In genomic region chr6:136828681-136829080, GRCm38 (mm10) we compare ENCODE assay signal across 8 mouse cellular contexts. TPM values are rescaled to one million over a fixed set of nuclear protein-coding genes. Genes with fewer than 3 reads are reported as not detected.
DNase-seq lines count a peak whose midpoint lies in the region; ATAC-seq and TF ChIP-seq lines count a peak whose summit lies in the region.

No protein-coding gene starts in this region.

- no peak for DNase-seq in heart, postnatal 14 days
- peak; percentile 55 for DNase-seq in MEL (ENCODE audit: low read depth, low spot score)
- no peak for DNase-seq in right cerebral cortex, postnatal 25 days
- DNase-seq in left cerebral cortex, adult 9 months (ENCODE audit: low spot score in 2 of 2): no peak
- no peak for DNase-seq in adrenal gland, adult 8-10 months

- peaks cover 22% of the 10 kb centered on the region for H3K79me2 ChIP-seq in MEL (ENCODE audit: control insufficient read depth, insufficient read depth, low read length, poor library complexity)

- WGBS in heart, embryonic 14.5 days: 31% methylated on average over 4 of the region's 4 CpGs
- 32% methylated on average over 4 of the region's 4 CpGs for WGBS in hindbrain, embryonic 12.5 days
- 38% methylated on average over 4 of the region's 4 CpGs for WGBS in midbrain, embryonic 12.5 days

- intact Hi-C loops in heart, postnatal 14 days (cut with DNase I): loop anchor here (10.0 kb wide), 1 partner anchor 916 kb away; no protein-coding TSS in a partner anchor

- no peaks in the 10 kb centered on the region for H3K9me3 ChIP-seq in heart, embryonic 14.5 days (ENCODE audit: control insufficient read depth, low read length)
- H3K9me3 ChIP-seq in MEL (replicated peaks; ENCODE audit: insufficient read depth, low read length): no peaks in the 10 kb centered on the region
- H3K9me3 ChIP-seq in hindbrain, embryonic 12.5 days (replicated peaks): no peaks in the 10 kb centered on the region
- H3K9me3 ChIP-seq in midbrain, embryonic 12.5 days: no peaks in the 10 kb centered on the region

- H3K9ac ChIP-seq in heart, embryonic 14.5 days (ENCODE audit: low read length): peak overlapping the region; percentile 76
- peak overlapping the region; percentile 98 for H3K9ac ChIP-seq in MEL (ENCODE audit: control insufficient read depth, low read depth, low read length, poor library complexity, severe bottlenecking)
- peak overlapping the region; percentile 60 for H3K9ac ChIP-seq in hindbrain, embryonic 12.5 days
- H3K9ac ChIP-seq in midbrain, embryonic 12.5 days (replicated peaks): peak overlapping the region; percentile 39; the same call in 1 of the 2 replicates

- peaks cover 22% of the 10 kb centered on the region for H3K36me3 ChIP-seq in heart, embryonic 14.5 days (ENCODE audit: control insufficient read depth, insufficient read depth, low read length)
- H3K36me3 ChIP-seq in MEL (ENCODE audit: control insufficient read depth in 1 of 2, insufficient read depth in 2 of 2, low read length in 2 of 2): peaks cover 11% of the 10 kb centered on the region in 2 experiments
- peaks cover 15% of the 10 kb centered on the region for H3K36me3 ChIP-seq in hindbrain, embryonic 12.5 days
- peaks cover 18% of the 10 kb centered on the region for H3K36me3 ChIP-seq in midbrain, embryonic 12.5 days

- no peaks in the 10 kb centered on the region for H3K27me3 ChIP-seq in heart, embryonic 14.5 days (ENCODE audit: control insufficient read depth, insufficient read depth, low read length)
- H3K27me3 ChIP-seq in MEL (ENCODE audit: control insufficient read depth in 1 of 2, insufficient read depth in 2 of 2, low read length in 2 of 2): peaks cover 0 to 3% of the 10 kb centered on the region in 2 experiments; a peak in 1 of 4 replicates
- peaks cover 4% of the 10 kb centered on the region for H3K27me3 ChIP-seq in hindbrain, embryonic 12.5 days
- 0 out of 2 replicates have a peak, but pooled peaks cover 9% of the 10 kb centered on the region for H3K27me3 ChIP-seq in midbrain, embryonic 12.5 days

- H3K27ac ChIP-seq in heart, embryonic 14.5 days (replicated peaks in 1 of 2; ENCODE audit: control insufficient read depth in 1 of 2, insufficient read depth in 1 of 2, low read depth in 2 of 2, low read length in 2 of 2): peak overlapping the region; percentile 77 to 79; a peak in 3 of 4 replicates
- H3K27ac ChIP-seq in MEL (ENCODE audit: control insufficient read depth, low read depth, low read length): peak overlapping the region; percentile 99
- peak overlapping the region; percentile 86 for H3K27ac ChIP-seq in hindbrain, embryonic 12.5 days
- H3K27ac ChIP-seq in midbrain, embryonic 12.5 days (replicated peaks): peak overlapping the region; percentile 70

- TF ChIP-seq EP300 in MEL (IDR thresholded peaks at IDR 0.05; ENCODE audit: low read depth in 1 of 2, low read length in 2 of 2): no peak

- H3K4me2 ChIP-seq in heart, embryonic 14.5 days (ENCODE audit: low read length): peak overlapping the region; percentile 78
- H3K4me2 ChIP-seq in hindbrain, embryonic 12.5 days (replicated peaks): peak overlapping the region; percentile 53
- peak overlapping the region; percentile 54 for H3K4me2 ChIP-seq in midbrain, embryonic 12.5 days (replicated peaks)

- H3K4me3 ChIP-seq in heart, embryonic 14.5 days (ENCODE audit: control insufficient read depth in 1 of 2, insufficient read depth in 1 of 2, low read depth in 1 of 2, low read length in 2 of 2): peak overlapping the region in 1 of 2 experiments; percentile 97; a peak in 3 of 4 replicates
- H3K4me3 ChIP-seq in MEL (ENCODE audit: control insufficient read depth in 1 of 2, insufficient read depth in 1 of 2, low read depth in 2 of 2, low read length in 2 of 2): peak overlapping the region; percentile 79
- peak overlapping the region; percentile 100 for H3K4me3 ChIP-seq in hindbrain, embryonic 12.5 days
- H3K4me3 ChIP-seq in midbrain, embryonic 12.5 days: peak overlapping the region; percentile 92

- TF ChIP-seq POLR2A in MEL (IDR thresholded peaks at IDR 0.05; ENCODE audit: control insufficient read depth in 1 of 2, insufficient read depth in 1 of 2, low read depth in 1 of 2, low read length in 2 of 2, poor library complexity in 1 of 2): no peak

- ATAC-seq in heart, embryonic 14.5 days (ENCODE audit: insufficient number of reproducible peaks, insufficient read depth, low FRiP score, low read depth): no peak
- peak; percentile 8; the same call in 1 of the 2 replicates for ATAC-seq in hindbrain, embryonic 12.5 days (ENCODE audit: low FRiP score)
- no peak for ATAC-seq in midbrain, embryonic 12.5 days (ENCODE audit: low FRiP score, low read depth)

- no peak for TF ChIP-seq RAD21 in MEL (IDR thresholded peaks at IDR 0.05; ENCODE audit: low read depth, low read length)

- peaks cover 0 to 9% of the 10 kb centered on the region in 2 experiments; a peak in 2 of 4 replicates for H3K4me1 ChIP-seq in heart, embryonic 14.5 days (ENCODE audit: control insufficient read depth in 2 of 2, insufficient read depth in 2 of 2, low read length in 2 of 2)
- H3K4me1 ChIP-seq in MEL (ENCODE audit: control insufficient read depth in 1 of 2, insufficient read depth in 2 of 2, low read length in 2 of 2): peaks cover 3% of the 10 kb centered on the region in 2 experiments; a peak in 3 of 4 replicates
- H3K4me1 ChIP-seq in hindbrain, embryonic 12.5 days: peaks cover 9% of the 10 kb centered on the region
- H3K4me1 ChIP-seq in midbrain, embryonic 12.5 days: peaks cover 8% of the 10 kb centered on the region

- no peak for TF ChIP-seq CTCF in MEL (IDR thresholded peaks at IDR 0.05 in 2 of 3, conservative IDR thresholded peaks at IDR 0.05 in 1 of 3; ENCODE audit: control insufficient read depth in 1 of 3, insufficient read depth in 1 of 3, low read depth in 2 of 3, low read length in 3 of 3, poor library complexity in 1 of 3, severe bottlenecking in 1 of 3)

TF ChIP-seq in MEL, 35 proteins besides CTCF, POLR2A, EP300 and RAD21:
- no peak for TF ChIP-seq POLR2AphosphoS2 (IDR thresholded peaks at IDR 0.05; ENCODE audit: low read length)
- TF ChIP-seq MXI1 (IDR thresholded peaks at IDR 0.05; ENCODE audit: low read depth, low read length): 0 out of 2 replicates have a peak, but pooled peaks have one; percentile 11

RNA-seq across cellular contexts. Expression of gene Wbp11, which starts 0.6 kb away (rescaled TPM):
- 67.7 and 69.5 TPM in 2 replicates for polyA plus RNA-seq in heart, embryonic 14.5 days (2014; fragmentation: Nextera tagmentation; extraction: Ambion mirVana)
- 10 to 100 TPM; 64.3 to 66.0 TPM for total RNA-seq in heart, postnatal 14 days (2021)
- total RNA-seq in MEL (2012; rRNA removed): 43.5 and 58.0 TPM in 2 replicates
- polyA plus RNA-seq in MEL (2012; ENCODE audit: insufficient read depth in 1 of 2, insufficient read length in 2 of 2, low read depth in 1 of 2, low replicate concordance in 2 of 2, missing spikeins in 1 of 2): 100 to 1,000 TPM; 294 to 411 TPM
- polyA plus RNA-seq in hindbrain, embryonic 12.5 days (2016; fragmentation: Nextera tagmentation; extraction: Ambion mirVana): 112 and 123 TPM in 2 replicates
- polyA plus RNA-seq in midbrain, embryonic 12.5 days (2016; fragmentation: Nextera tagmentation; extraction: Ambion mirVana): 126 and 132 TPM in 2 replicates
- total RNA-seq in adrenal gland, adult 8-10 months (2022): 100 to 1,000 TPM in 1 of 4 experiments, 10 to 100 TPM in 3; 75.0 to 108 (median 79.2) TPM

RNA-seq across cellular contexts. Expression of gene BC049715, which starts 1.3 kb away (rescaled TPM):
- 1.1 and 2.3 TPM in 2 replicates for polyA plus RNA-seq in heart, embryonic 14.5 days (2014; fragmentation: Nextera tagmentation; extraction: Ambion mirVana)
- total RNA-seq in heart, postnatal 14 days (2021): 1 to 10 TPM; 1.0 to 1.3 TPM
- 0.26 and 0.27 TPM in 2 replicates for total RNA-seq in MEL (2012; rRNA removed)
- 1 to 10 TPM in 1 of 2 experiments, not detected in 1; 1.2 TPM for polyA plus RNA-seq in MEL (2012; ENCODE audit: insufficient read depth in 1 of 2, insufficient read length in 2 of 2, low read depth in 1 of 2, low replicate concordance in 2 of 2, missing spikeins in 1 of 2)
- 1.3 and 2.5 TPM in 2 replicates for polyA plus RNA-seq in hindbrain, embryonic 12.5 days (2016; fragmentation: Nextera tagmentation; extraction: Ambion mirVana)
- 2.0 and 2.3 TPM in 2 replicates for polyA plus RNA-seq in midbrain, embryonic 12.5 days (2016; fragmentation: Nextera tagmentation; extraction: Ambion mirVana)
- total RNA-seq in adrenal gland, adult 8-10 months (2022): 1 to 10 TPM in 1 of 4 experiments, under 1 TPM in 3; 0.51 to 1.3 (median 0.97) TPM

RNA-seq across cellular contexts. Expression of gene Smco3, which starts 6.6 kb away (rescaled TPM):
- polyA plus RNA-seq in heart, embryonic 14.5 days (2014; fragmentation: Nextera tagmentation; extraction: Ambion mirVana): not detected in 2 replicates
- total RNA-seq in heart, postnatal 14 days (2021): not detected
- not detected in 2 replicates for total RNA-seq in MEL (2012; rRNA removed)
- not detected for polyA plus RNA-seq in MEL (2012; ENCODE audit: insufficient read depth in 1 of 2, insufficient read length in 2 of 2, low read depth in 1 of 2, low replicate concordance in 2 of 2, missing spikeins in 1 of 2)
- polyA plus RNA-seq in hindbrain, embryonic 12.5 days (2016; fragmentation: Nextera tagmentation; extraction: Ambion mirVana): 0.49 and 1.1 TPM in 2 replicates
- 0.24 and 0.79 TPM in 2 replicates for polyA plus RNA-seq in midbrain, embryonic 12.5 days (2016; fragmentation: Nextera tagmentation; extraction: Ambion mirVana)
- under 1 TPM in 2 of 4 experiments, not detected in 2; 0.23 to 0.28 TPM for total RNA-seq in adrenal gland, adult 8-10 months (2022)

RNA-seq across cellular contexts. Expression of gene H2afj, which starts 20.6 kb away (rescaled TPM):
- 71.4 TPM in 2 replicates for polyA plus RNA-seq in heart, embryonic 14.5 days (2014; fragmentation: Nextera tagmentation; extraction: Ambion mirVana)
- total RNA-seq in heart, postnatal 14 days (2021): 10 to 100 TPM; 33.4 to 38.2 TPM
- total RNA-seq in MEL (2012; rRNA removed): 111 and 142 TPM in 2 replicates
- 100 to 1,000 TPM in 1 of 2 experiments, not detected in 1; 176 TPM for polyA plus RNA-seq in MEL (2012; ENCODE audit: insufficient read depth in 1 of 2, insufficient read length in 2 of 2, low read depth in 1 of 2, low replicate concordance in 2 of 2, missing spikeins in 1 of 2)
- 115 and 121 TPM in 2 replicates for polyA plus RNA-seq in hindbrain, embryonic 12.5 days (2016; fragmentation: Nextera tagmentation; extraction: Ambion mirVana)
- polyA plus RNA-seq in midbrain, embryonic 12.5 days (2016; fragmentation: Nextera tagmentation; extraction: Ambion mirVana): 114 and 117 TPM in 2 replicates
- 100 to 1,000 TPM in 3 of 4 experiments, 10 to 100 TPM in 1; 81.8 to 292 (median 145) TPM for total RNA-seq in adrenal gland, adult 8-10 months (2022)

RNA-seq across cellular contexts. Expression of gene Hist4h4, which starts 24.5 kb away (rescaled TPM):
- polyA plus RNA-seq in heart, embryonic 14.5 days (2014; fragmentation: Nextera tagmentation; extraction: Ambion mirVana): 0.20 and 0.35 TPM in 2 replicates
- total RNA-seq in heart, postnatal 14 days (2021): 10 to 100 TPM; 12.1 to 15.3 TPM
- 306 and 416 TPM in 2 replicates for total RNA-seq in MEL (2012; rRNA removed)
- 1 to 10 TPM in 1 of 2 experiments, not detected in 1; 1.1 TPM for polyA plus RNA-seq in MEL (2012; ENCODE audit: insufficient read depth in 1 of 2, insufficient read length in 2 of 2, low read depth in 1 of 2, low replicate concordance in 2 of 2, missing spikeins in 1 of 2)
- 0.51 and 0.72 TPM in 2 replicates for polyA plus RNA-seq in hindbrain, embryonic 12.5 days (2016; fragmentation: Nextera tagmentation; extraction: Ambion mirVana)
- 0.84 and 0.94 TPM in 2 replicates for polyA plus RNA-seq in midbrain, embryonic 12.5 days (2016; fragmentation: Nextera tagmentation; extraction: Ambion mirVana)
- total RNA-seq in adrenal gland, adult 8-10 months (2022): 10 to 100 TPM; 11.5 to 15.1 (median 12.4) TPM

Comparison
In these comparisons a context has a peak if more than half of its experiments do, and no peak if none do; other contexts are left out.
1. H3K9ac ChIP-seq: peak in every context shown above with its lines; median percentile 98 in MEL; 76 in heart, embryonic 14.5 days; 60 in hindbrain, embryonic 12.5 days; 39 in midbrain, embryonic 12.5 days.